Mouse (Mus musculus) forebrain, embryonic 13.5 days (tissue): ENCODE data around the gene Pdha2. TPM values are rescaled to one million over a fixed set of nuclear protein-coding genes. Genes with fewer than 3 reads are reported as not detected.

Experiments
- ATAC-seq: fragments of 200-750 bp; cut with Nextera tagmentation; 2 replicates; pipeline ENCODE4 v1.8.0; 2017
- H3K27ac ChIP-seq: fragments of 300-500 bp; sonication (generic); 2 replicates; pipeline ENCODE4 v1.5.1; 2015; ENCODE audit warnings: inconsistent platforms, mild to moderate bottlenecking, moderate library complexity
- H3K27me3 ChIP-seq: fragments of 300-500 bp; sonication (generic); 2 replicates; pipeline ENCODE4 v1.6.1; 2015; ENCODE audit warnings: mild to moderate bottlenecking, inconsistent platforms
- H3K36me3 ChIP-seq: fragments of 300-500 bp; sonication (generic); 2 replicates; pipeline ENCODE4 v1.6.1; 2015; ENCODE audit warnings: mild to moderate bottlenecking, inconsistent platforms; ENCODE audit not compliant: poor library complexity, severe bottlenecking
- H3K4me1 ChIP-seq: fragments of 300-500 bp; sonication (generic); 2 replicates; pipeline ENCODE4 v1.6.1; 2015; ENCODE audit warnings: inconsistent platforms
- H3K4me2 ChIP-seq: fragments of 300-500 bp; sonication (generic); 2 replicates; pipeline ENCODE4 v1.6.1; 2015; ENCODE audit warnings: inconsistent platforms, mild to moderate bottlenecking, moderate library complexity
- H3K4me3 ChIP-seq: fragments of 300-500 bp; sonication (generic); 2 replicates; pipeline ENCODE4 v1.5.1; 2015; ENCODE audit warnings: mild to moderate bottlenecking, inconsistent platforms
- H3K9ac ChIP-seq: fragments of 300-500 bp; sonication (generic); 2 replicates; pipeline ENCODE4 v1.6.1; 2015; ENCODE audit warnings: mild to moderate bottlenecking, inconsistent platforms
- H3K9me3 ChIP-seq: fragments of 300-500 bp; sonication (generic); replicated peaks from 2 replicates; pipeline ENCODE4 v1.6.1; 2016; ENCODE audit warnings: inconsistent platforms
- WGBS: fragments of 180-500 bp; shearing (Covaris S2); methylation state at CpG from one replicate; pipeline ENCODE4 v1.1.7; 2015; 5-methylcytosine and 5-hydroxymethylcytosine counted together
- polyA plus RNA-seq: library from polyadenylated mRNA; unstranded; fragments of >200 nt; fragmentation: Nextera tagmentation; extraction: Ambion mirVana; gene quantifications from 2 replicates; pipeline ENCODE4 v1.2.1, GENCODE M21; 2015

Pdha2 gene
- polyA plus RNA-seq, 1 experiment from 2014 or later: not detected

GRCm38 (mm10) chr3:141201766-141202165 lies 10.4 kb downstream of the Pdha2 start:
- no peaks in the 10 kb centered on the region for H3K9me3 ChIP-seq
- 85% methylated on average over 2 of the region's 2 CpGs for WGBS
- ATAC-seq: no peak

GRCm38 (mm10) chr3:141197308-141197861 lies 14.8 kb downstream of the Pdha2 start:
- Histone ChIP-seq H3K36me3 (no peaks in the 10 kb centered on the region), H3K4me2 (peak overlapping the region; percentile 7; the same call in 1 of the 2 replicates), H3K4me1 (peaks cover 12% of the 10 kb centered on the region), H3K27ac (no peak overlapping the region), H3K9me3 (no peaks in the 10 kb centered on the region), H3K27me3 (no peaks in the 10 kb centered on the region; the same call in 1 of the 2 replicates), H3K4me3 (no peak overlapping the region), H3K9ac (no peak overlapping the region)
- 11% methylated on average over 4 of the region's 4 CpGs for WGBS
- peak; percentile 94 for ATAC-seq

More at GRCm38 (mm10) chr3:141201766-141202165, 10.4 kb downstream of the Pdha2 start:
- Histone ChIP-seq H3K27ac (no peak overlapping the region), H3K4me1 (peaks cover 12% of the 10 kb centered on the region), H3K36me3 (no peaks in the 10 kb centered on the region), H3K4me3 (no peak overlapping the region), H3K27me3 (no peaks in the 10 kb centered on the region; the same call in 1 of the 2 replicates), H3K9ac (no peak overlapping the region), H3K4me2 (no peak overlapping the region)

- Histone ChIP-seq H3K27ac (no peak overlapping the region), H3K36me3 (no peaks in the 10 kb centered on the region), H3K27me3 (no peaks in the 10 kb centered on the region; the same call in 1 of the 2 replicates), H3K4me3 (no peak overlapping the region), H3K9me3 (no peaks in the 10 kb centered on the region), H3K4me1 (no peaks in the 10 kb centered on the region), H3K9ac (no peak overlapping the region), H3K4me2 (no peak overlapping the region)
- WGBS: 63% methylated on average over 3 of the region's 3 CpGs
- no peak for ATAC-seq
Observed at GRCm38 (mm10) chr3:141191653-141192052, 20.5 kb downstream of the Pdha2 start.

GRCm38 (mm10) chr3:141190429-141190828 lies 21.7 kb downstream of the Pdha2 start:
- WGBS: 55% methylated on average over 4 of the region's 4 CpGs
- no peaks in the 10 kb centered on the region for H3K4me1 ChIP-seq
- ATAC-seq: no peak
- no peaks in the 10 kb centered on the region for H3K36me3 ChIP-seq
- H3K27ac ChIP-seq: no peak overlapping the region
- H3K4me2 ChIP-seq: no peak overlapping the region
- H3K9ac ChIP-seq: no peak overlapping the region
- no peaks in the 10 kb centered on the region; the same call in 1 of the 2 replicates for H3K27me3 ChIP-seq
- H3K4me3 ChIP-seq: no peak overlapping the region
- no peaks in the 10 kb centered on the region for H3K9me3 ChIP-seq

- no peak for ATAC-seq
- H3K4me2 ChIP-seq: no peak overlapping the region
- no peak overlapping the region for H3K4me3 ChIP-seq
- no peak overlapping the region for H3K27ac ChIP-seq
- H3K9ac ChIP-seq: no peak overlapping the region
- H3K36me3 ChIP-seq: no peaks in the 10 kb centered on the region
- H3K27me3 ChIP-seq: no peaks in the 10 kb centered on the region
- no peaks in the 10 kb centered on the region for H3K4me1 ChIP-seq
- H3K9me3 ChIP-seq: no peaks in the 10 kb centered on the region
Observed at GRCm38 (mm10) chr3:141160986-141161385, 51.2 kb downstream of the Pdha2 start.
